Mouse (Mus musculus): ENCODE measurements around the gene Prrt4. TPM values are rescaled to one million over a fixed set of nuclear protein-coding genes. Genes with fewer than 3 reads are reported as not detected.

The Prrt4 gene
- polyA plus RNA-seq, 1 experiment = 5.5 TPM

DNA sequence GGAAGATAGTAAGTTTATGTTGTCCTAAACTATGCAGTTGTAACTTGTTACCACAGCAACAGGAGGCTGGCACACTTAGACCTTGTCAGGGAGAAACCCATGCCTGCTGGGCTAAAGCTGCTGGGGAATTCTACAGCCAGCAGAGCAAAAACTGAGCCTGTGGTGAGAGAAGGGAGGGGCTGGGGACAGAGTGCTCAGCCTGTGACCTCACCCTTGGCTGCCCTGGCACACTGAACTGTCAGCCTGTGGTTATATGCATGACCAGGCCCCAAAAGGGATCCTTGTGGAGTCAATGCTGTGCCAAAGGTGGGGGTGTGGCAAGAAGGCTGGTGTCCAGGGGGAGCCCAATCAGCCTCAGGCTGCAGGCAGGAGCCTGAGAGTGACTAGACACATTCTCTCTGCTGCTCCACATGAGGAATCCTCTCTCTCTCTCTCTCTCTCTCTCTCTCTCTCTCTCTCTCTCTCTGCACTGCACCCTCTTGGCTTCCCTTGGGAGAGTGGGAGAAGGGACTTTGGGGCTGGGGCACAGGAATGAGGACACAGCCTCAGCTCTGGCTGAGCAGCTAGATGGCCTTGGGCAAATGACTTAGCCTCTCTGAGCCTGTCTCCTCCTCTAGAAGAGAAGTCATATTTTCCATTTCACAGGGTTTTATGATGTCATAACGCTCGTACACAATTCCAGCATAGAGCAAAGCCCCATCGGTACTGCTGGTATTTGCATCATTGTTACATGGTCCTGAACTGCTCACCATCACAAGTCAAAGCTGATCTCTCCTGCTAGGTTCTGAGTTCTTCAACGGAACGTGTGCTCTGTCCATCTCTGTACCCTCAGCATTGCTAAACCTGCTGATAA is 16.7 kb upstream of the Prrt4 start:
- WGBS = 82% methylated on average over 5 of the region's 5 CpGs
- H3K27me3 ChIP-seq (ENCODE audit: control insufficient read depth, insufficient read depth, low read length) = no peaks in the 10 kb centered on the region
- peaks cover 4% of the 10 kb centered on the region; the same call in 1 of the 2 replicates for H3K4me1 ChIP-seq (ENCODE audit: control insufficient read depth, insufficient read depth, low read length)
- no peak overlapping the region for H3K4me3 ChIP-seq (replicated peaks; ENCODE audit: insufficient read depth, low read depth, low read length)
- DNase-seq = peak in 1 of 2 experiments; percentile 11
- no peak overlapping the region for H3K27ac ChIP-seq (ENCODE audit: insufficient read depth, low read length)
- no peak for TF ChIP-seq POLR2A (IDR thresholded peaks at IDR 0.05; ENCODE audit: borderline replicate concordance, insufficient read depth, low read length)
- no peak for TF ChIP-seq CTCF (IDR thresholded peaks at IDR 0.05; ENCODE audit: borderline replicate concordance, insufficient read depth, low read depth, low read length)

DNA sequence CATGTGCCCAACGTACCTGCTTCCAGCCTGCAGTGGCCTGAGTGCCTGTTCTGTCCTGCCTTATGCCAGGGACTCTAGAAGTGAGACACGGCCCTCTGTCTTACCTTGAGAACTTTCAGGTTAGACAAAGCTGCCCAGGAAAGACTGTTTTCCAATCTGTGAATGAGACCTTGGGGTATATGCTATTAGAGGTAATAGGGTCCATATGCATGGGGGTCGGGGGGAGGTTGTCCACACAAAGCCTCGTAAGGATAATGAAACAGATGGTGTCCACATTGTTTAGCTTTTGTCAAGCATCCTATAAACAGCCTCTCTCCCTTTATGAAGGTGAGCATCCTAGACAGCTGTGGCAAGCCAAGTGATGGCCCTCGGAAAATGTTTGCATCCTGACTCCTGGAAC is 15.8 kb upstream of the Prrt4 start:
- TF ChIP-seq CTCF (IDR thresholded peaks at IDR 0.05; ENCODE audit: borderline replicate concordance, insufficient read depth, low read depth, low read length) (no peak), POLR2A (IDR thresholded peaks at IDR 0.05; ENCODE audit: borderline replicate concordance, insufficient read depth, low read length) (no peak)
- Histone ChIP-seq H3K27me3 (ENCODE audit: control insufficient read depth, insufficient read depth, low read length) (no peaks in the 10 kb centered on the region), H3K4me1 (ENCODE audit: control insufficient read depth, insufficient read depth, low read length) (peaks cover 4% of the 10 kb centered on the region; the same call in 1 of the 2 replicates), H3K27ac (ENCODE audit: insufficient read depth, low read length) (no peak overlapping the region), H3K4me3 (replicated peaks; ENCODE audit: insufficient read depth, low read depth, low read length) (no peak overlapping the region)
- WGBS = 81% methylated on average over 5 of the region's 5 CpGs
- peak in 1 of 2 experiments; percentile 1 for DNase-seq

DNA sequence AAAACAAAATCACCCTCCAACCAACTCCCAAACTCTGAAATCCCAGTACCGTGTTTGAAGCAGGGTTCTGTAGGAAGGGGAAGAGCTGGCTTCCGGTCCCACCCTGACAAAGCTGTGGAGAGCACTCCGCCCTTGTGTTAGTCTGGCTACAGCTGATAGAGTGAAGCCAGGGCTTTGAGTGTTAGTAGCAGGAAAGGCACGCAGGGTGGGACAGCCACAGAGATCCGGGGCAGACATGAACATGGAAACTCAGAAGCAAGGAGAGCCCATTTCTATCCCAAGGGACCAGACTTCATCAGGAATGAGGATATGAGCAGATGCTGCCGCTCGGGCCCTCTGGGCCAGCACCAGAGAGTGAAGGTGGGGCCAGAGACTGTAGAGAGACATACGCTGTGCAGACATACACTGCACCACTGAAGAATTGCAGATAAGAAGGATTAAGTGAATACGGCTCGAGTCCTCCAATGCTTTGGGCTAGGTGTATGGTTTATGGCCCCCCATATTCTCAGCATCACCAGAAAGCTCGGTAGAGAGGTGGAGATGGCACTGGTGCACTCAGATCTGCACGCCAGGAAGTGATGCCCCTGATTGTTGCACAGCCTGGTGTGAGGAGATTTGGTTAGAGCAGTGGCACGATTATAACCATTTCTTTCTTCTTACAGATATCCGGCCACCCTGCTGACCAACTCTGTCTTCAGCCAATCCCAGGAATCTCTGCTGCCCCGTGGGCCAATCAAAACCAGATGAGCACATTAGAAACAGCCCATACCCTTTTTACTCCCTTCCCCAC is 14.8 kb upstream of the Prrt4 start:
- DNase-seq = peak in 1 of 2 experiments; percentile 3
- no peak overlapping the region for H3K27ac ChIP-seq (ENCODE audit: insufficient read depth, low read length)
- TF ChIP-seq CTCF (IDR thresholded peaks at IDR 0.05; ENCODE audit: borderline replicate concordance, insufficient read depth, low read depth, low read length) = no peak
- no peak for TF ChIP-seq POLR2A (IDR thresholded peaks at IDR 0.05; ENCODE audit: borderline replicate concordance, insufficient read depth, low read length)
- H3K27me3 ChIP-seq (ENCODE audit: control insufficient read depth, insufficient read depth, low read length) = no peaks in the 10 kb centered on the region
- H3K4me1 ChIP-seq (ENCODE audit: control insufficient read depth, insufficient read depth, low read length) = peaks cover 4% of the 10 kb centered on the region; the same call in 1 of the 2 replicates
- 74% methylated on average over 15 of the region's 15 CpGs for WGBS
- H3K4me3 ChIP-seq (replicated peaks; ENCODE audit: insufficient read depth, low read depth, low read length) = no peak overlapping the region

DNA sequence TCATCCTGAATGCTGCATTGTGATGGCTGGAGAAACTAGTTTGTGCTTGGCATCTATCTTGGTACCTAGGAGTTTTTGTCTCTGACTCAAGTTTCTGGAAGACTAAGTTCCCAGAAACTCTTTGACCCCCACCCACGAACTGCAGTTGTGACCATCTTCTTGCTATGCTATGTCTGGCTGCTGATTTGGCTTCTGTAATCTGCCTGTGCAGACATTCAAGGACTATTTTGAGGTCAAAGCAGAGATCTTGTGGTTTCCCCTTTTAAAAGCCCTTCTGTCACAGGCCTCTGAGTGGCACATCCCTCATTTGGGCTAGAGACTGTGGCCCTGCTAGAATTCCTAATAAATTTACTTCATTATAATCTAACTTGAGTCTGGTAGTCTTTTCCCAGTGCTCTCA is 8.6 kb upstream of the Prrt4 start:
- DNase-seq = no peak
- no peaks in the 10 kb centered on the region for H3K27me3 ChIP-seq (ENCODE audit: control insufficient read depth, insufficient read depth, low read length)
- H3K4me1 ChIP-seq (ENCODE audit: control insufficient read depth, insufficient read depth, low read length) = no peaks in the 10 kb centered on the region
- H3K4me3 ChIP-seq (replicated peaks; ENCODE audit: insufficient read depth, low read depth, low read length) = no peak overlapping the region
- no peak overlapping the region for H3K27ac ChIP-seq (ENCODE audit: insufficient read depth, low read length)
- 69% methylated on average over 1 of the region's 1 CpGs for WGBS
- TF ChIP-seq POLR2A (IDR thresholded peaks at IDR 0.05; ENCODE audit: borderline replicate concordance, insufficient read depth, low read length) (no peak), CTCF (IDR thresholded peaks at IDR 0.05; ENCODE audit: borderline replicate concordance, insufficient read depth, low read depth, low read length) (no peak)

DNA sequence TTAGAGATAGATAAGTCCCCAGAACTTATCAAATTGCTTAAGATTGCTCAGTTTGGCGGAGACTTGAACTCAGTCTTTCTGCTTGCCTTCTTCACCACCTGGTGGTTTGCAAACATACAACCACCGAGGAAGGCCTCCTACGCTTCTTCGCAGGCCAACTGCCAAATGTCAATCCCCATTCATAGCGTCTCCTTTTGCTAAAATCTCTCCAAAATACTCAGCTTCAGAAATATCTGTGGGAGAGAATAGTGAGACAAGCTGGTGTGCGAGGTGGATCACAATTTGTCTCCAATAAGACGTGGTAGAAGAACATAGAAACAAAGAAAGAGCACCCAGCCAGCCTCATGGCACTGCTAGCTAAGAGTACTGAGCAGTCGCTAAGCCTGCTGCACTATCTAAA is 459 bp upstream of the Prrt4 start:
- peak in 1 of 2 experiments; percentile 12 for DNase-seq
- H3K27me3 ChIP-seq (ENCODE audit: control insufficient read depth, insufficient read depth, low read length) = no peaks in the 10 kb centered on the region
- H3K4me3 ChIP-seq (replicated peaks; ENCODE audit: insufficient read depth, low read depth, low read length) = no peak overlapping the region
- no peaks in the 10 kb centered on the region for H3K4me1 ChIP-seq (ENCODE audit: control insufficient read depth, insufficient read depth, low read length)
- no peak for TF ChIP-seq CTCF (IDR thresholded peaks at IDR 0.05; ENCODE audit: borderline replicate concordance, insufficient read depth, low read depth, low read length)
- WGBS = 50% methylated on average over 8 of the region's 8 CpGs
- no peak overlapping the region for H3K27ac ChIP-seq (ENCODE audit: insufficient read depth, low read length)

GRCm38 (mm10) chr6:29177901-29178879 is 1.2 kb downstream of the Prrt4 start:
- H3K27ac ChIP-seq (ENCODE audit: insufficient read depth, low read length) = no peak overlapping the region

DNA sequence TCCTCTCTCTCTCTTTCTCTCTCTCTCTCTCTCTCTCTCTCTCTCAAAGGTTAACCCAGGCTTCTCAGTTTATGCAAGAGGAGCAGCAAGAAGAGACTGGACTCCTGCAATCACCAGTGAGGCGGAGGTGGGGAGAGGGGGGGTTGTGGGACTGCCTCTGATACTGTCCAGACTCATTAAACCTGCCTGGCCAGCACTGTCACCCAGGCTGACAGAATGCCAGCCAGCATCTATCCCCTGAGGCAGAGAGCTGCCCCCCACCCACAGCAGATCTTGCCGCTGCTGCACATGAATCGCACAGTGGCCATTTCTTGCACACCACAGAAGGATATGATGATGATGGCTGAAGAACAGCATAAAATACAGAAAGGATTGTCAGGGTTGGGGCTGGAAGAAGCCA is 4.3 kb downstream of the Prrt4 start:
- no peak for TF ChIP-seq CTCF (IDR thresholded peaks at IDR 0.05; ENCODE audit: borderline replicate concordance, insufficient read depth, low read depth, low read length)
- TF ChIP-seq POLR2A (IDR thresholded peaks at IDR 0.05; ENCODE audit: borderline replicate concordance, insufficient read depth, low read length) = no peak
- 81% methylated on average over 3 of the region's 3 CpGs for WGBS
- H3K27ac ChIP-seq (ENCODE audit: insufficient read depth, low read length) = no peak overlapping the region
- H3K4me1 ChIP-seq (ENCODE audit: control insufficient read depth, insufficient read depth, low read length) = no peaks in the 10 kb centered on the region
- H3K4me3 ChIP-seq (replicated peaks; ENCODE audit: insufficient read depth, low read depth, low read length) = no peak overlapping the region
- H3K27me3 ChIP-seq (ENCODE audit: control insufficient read depth, insufficient read depth, low read length) = no peaks in the 10 kb centered on the region
- DNase-seq = no peak

More at GRCm38 (mm10) chr6:29177901-29178879, 1.2 kb downstream of the Prrt4 start:
- WGBS = 64% methylated on average over 17 of the region's 17 CpGs
- DNase-seq = peak in 1 of 2 experiments; percentile 11
- no peak for TF ChIP-seq POLR2A (IDR thresholded peaks at IDR 0.05; ENCODE audit: borderline replicate concordance, insufficient read depth, low read length)
- TF ChIP-seq CTCF (IDR thresholded peaks at IDR 0.05; ENCODE audit: borderline replicate concordance, insufficient read depth, low read depth, low read length) = no peak
- H3K4me3 ChIP-seq (replicated peaks; ENCODE audit: insufficient read depth, low read depth, low read length) = no peak overlapping the region
- no peaks in the 10 kb centered on the region for H3K4me1 ChIP-seq (ENCODE audit: control insufficient read depth, insufficient read depth, low read length)
- H3K27me3 ChIP-seq (ENCODE audit: control insufficient read depth, insufficient read depth, low read length) = no peaks in the 10 kb centered on the region
